Mouse (Mus musculus): Measurements from ENCODE around the gene Tbc1d23. TPM values are rescaled to one million over a fixed set of nuclear protein-coding genes. Genes with fewer than 3 reads are reported as not detected.

Gene Tbc1d23
- polyA plus RNA-seq, 1 experiment, result 18.5 TPM

Other genes with a start within 250 kb of the Tbc1d23 start
- gene Tmem45a2, start 160.1 kb downstream of the Tbc1d23 start, polyA plus RNA-seq (2012; rRNA removed), result not detected in 2 replicates
- 13.0 and 13.5 TPM in 2 replicates for gene Tomm70a, start 109.8 kb downstream of the Tbc1d23 start, polyA plus RNA-seq (2012; rRNA removed)
- 18.7 and 25.9 TPM in 2 replicates for gene Nit2, start 64.2 kb downstream of the Tbc1d23 start, polyA plus RNA-seq (2012; rRNA removed)
- gene Tmem30c, start 61.4 kb upstream of the Tbc1d23 start, polyA plus RNA-seq (2012; rRNA removed), result 0.09 and 0.15 TPM in 2 replicates
- gene Filip1l, start 121.6 kb upstream of the Tbc1d23 start, polyA plus RNA-seq (2012; rRNA removed), result 7.6 and 8.3 TPM in 2 replicates